Mouse (Mus musculus): ENCODE measurements around the gene Smg1.

GRCm38 (mm10) chr7:118274851-118275250, 31.4 kb upstream of the Smg1 start:
- TF ChIP-seq GATA1 (IDR thresholded peaks at IDR 0.05; ENCODE audit: borderline replicate concordance, low read length) (no peak), FLI1 (IDR thresholded peaks at IDR 0.05; ENCODE audit: low read length) (no peak)

Measured in megakaryocyte, embryonic 14.5 days (primary cell).